Mouse (Mus musculus): ENCODE results near the gene Tnk1.
A peak's percentile ranks its signal among the peaks of the same experiment; 100 is the strongest.

The Tnk1 gene

GRCm38 (mm10) chr11:69858113-69858998 lies at the start of gene Tnk1:
Gene Tnk1, minus strand, starts transcription at chr11:69858730.
- DNase-seq (ENCODE audit: low spot score in 2 of 2) = no peak

GRCm38 (mm10) chr11:69904311-69904710 lies 45.8 kb upstream of the Tnk1 start:
- no peak for DNase-seq (ENCODE audit: low spot score in 2 of 2)

GRCm38 (mm10) chr11:69902972-69903371 lies 44.4 kb upstream of the Tnk1 start:
- no peak for DNase-seq (ENCODE audit: low spot score in 2 of 2)

- DNase-seq (ENCODE audit: low spot score in 2 of 2) = no peak
Measured at GRCm38 (mm10) chr11:69901993-69902392, 43.5 kb upstream of the Tnk1 start.

GRCm38 (mm10) chr11:69901406-69901846 lies 42.9 kb upstream of the Tnk1 start:
- peak; percentile 93 for DNase-seq (ENCODE audit: low spot score in 2 of 2)

- peak; percentile 86 to 87 for DNase-seq (ENCODE audit: low spot score in 2 of 2)
Measured at GRCm38 (mm10) chr11:69900471-69901405, 42.2 kb upstream of the Tnk1 start, which contains the start of the genes 2810408A11Rik and Neurl4. Gene 2810408A11Rik, minus strand, starts transcription at chr11:69900987. Gene Neurl4, plus strand, starts transcription at chr11:69901072.

- DNase-seq (ENCODE audit: low spot score in 2 of 2) = no peak
Measured at GRCm38 (mm10) chr11:69899870-69900269, 41.3 kb upstream of the Tnk1 start.

GRCm38 (mm10) chr11:69895291-69895690 lies 36.8 kb upstream of the Tnk1 start, which contains the start of gene Acap1:
Gene Acap1, minus strand, starts transcription at chr11:69895539.
- DNase-seq (ENCODE audit: low spot score in 2 of 2) = no peak

GRCm38 (mm10) chr11:69894671-69895070 lies 36.1 kb upstream of the Tnk1 start:
- no peak for DNase-seq (ENCODE audit: low spot score in 2 of 2)

GRCm38 (mm10) chr11:69891482-69891881 lies 33.0 kb upstream of the Tnk1 start:
- DNase-seq (ENCODE audit: low spot score in 2 of 2) = no peak

- no peak for DNase-seq (ENCODE audit: low spot score in 2 of 2)
Measured at GRCm38 (mm10) chr11:69886907-69887635, 28.5 kb upstream of the Tnk1 start.

GRCm38 (mm10) chr11:69884663-69885062 lies 26.1 kb upstream of the Tnk1 start:
- no peak for DNase-seq (ENCODE audit: low spot score in 2 of 2)

- no peak for DNase-seq (ENCODE audit: low spot score in 2 of 2)
Measured at GRCm38 (mm10) chr11:69884240-69884639, 25.7 kb upstream of the Tnk1 start.

GRCm38 (mm10) chr11:69883527-69884151 lies 25.1 kb upstream of the Tnk1 start:
- DNase-seq (ENCODE audit: low spot score in 2 of 2) = no peak

- DNase-seq (ENCODE audit: low spot score in 2 of 2) = no peak
Measured at GRCm38 (mm10) chr11:69883066-69883465, 24.5 kb upstream of the Tnk1 start.

GRCm38 (mm10) chr11:69881787-69882670 lies 23.5 kb upstream of the Tnk1 start:
- DNase-seq (ENCODE audit: low spot score in 2 of 2) = no peak

- DNase-seq (ENCODE audit: low spot score in 2 of 2) = peak; percentile 88
Measured at GRCm38 (mm10) chr11:69880853-69881603, 22.5 kb upstream of the Tnk1 start, which contains the start of gene Kctd11. Gene Kctd11, minus strand, starts transcription at chr11:69881406.

- peak in 1 of 2 experiments; percentile 75 for DNase-seq (ENCODE audit: low spot score in 2 of 2)
Measured at GRCm38 (mm10) chr11:69880506-69880852, 21.9 kb upstream of the Tnk1 start.

- DNase-seq (ENCODE audit: low spot score in 2 of 2) = no peak
Measured at GRCm38 (mm10) chr11:69879711-69880110, 21.2 kb upstream of the Tnk1 start.

All from urinary bladder, postnatal 4 days (tissue).